ENCODE assay signal across 8 mouse cellular contexts in the genomic region with DNA sequence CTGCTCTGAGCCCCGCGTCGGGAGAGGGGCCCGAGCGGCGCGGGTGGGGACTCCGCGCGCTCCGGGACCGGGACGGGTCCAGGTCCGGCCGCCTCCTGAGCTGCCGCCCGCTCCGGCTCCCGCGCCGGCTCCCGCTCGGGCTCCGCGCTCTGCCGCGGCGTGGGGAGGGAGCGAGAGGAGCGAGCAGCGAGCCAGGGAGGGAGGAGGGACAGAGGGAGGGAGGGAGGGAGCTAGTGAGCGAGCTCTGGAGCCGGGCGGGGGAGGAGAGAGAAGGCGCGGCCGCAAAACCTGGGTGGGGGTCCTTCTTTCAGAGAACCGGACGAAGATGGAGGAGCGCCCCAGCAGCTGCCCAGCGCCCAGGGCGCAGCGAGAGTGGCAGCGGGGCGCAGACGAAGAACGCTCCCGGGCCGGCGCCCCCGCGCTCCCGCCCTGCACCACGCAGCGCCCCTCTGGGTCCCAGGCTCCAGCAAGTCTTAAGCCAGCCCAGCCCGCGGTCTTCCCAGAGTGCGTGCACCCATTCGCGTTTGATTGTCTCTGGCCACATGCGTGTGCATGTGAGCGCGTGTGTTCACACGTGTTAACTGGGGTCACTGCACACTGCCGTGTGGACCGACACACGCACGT.
DNase-seq lines count a peak whose midpoint lies in the region; ATAC-seq lines count a peak whose summit lies in the region.

No protein-coding gene starts in this region.

- H3K4me2 ChIP-seq in liver, embryonic 12.5 days = peak overlapping the region; percentile 66

- peak overlapping the region; percentile 86 for H3K27ac ChIP-seq in heart, embryonic 10.5 days
- H3K27ac ChIP-seq in liver, embryonic 12.5 days = no peak overlapping the region

- no peaks in the 10 kb centered on the region for H3K9me3 ChIP-seq in heart, embryonic 10.5 days
- H3K9me3 ChIP-seq in liver, embryonic 12.5 days (replicated peaks) = no peaks in the 10 kb centered on the region

- ATAC-seq in liver, embryonic 12.5 days = no peak
- no peak for ATAC-seq in activated CD4-positive, CD25-positive, alpha-beta regulatory T cell, adult 4 months

- peak; percentile 32 for DNase-seq in CD4-positive helper T cell, adult 2 months (ENCODE audit: low read depth, low spot score)
- DNase-seq in ZHBTc4 (ENCODE audit: low read depth, low spot score) = peak; percentile 80
- DNase-seq in embryo, embryonic 11 days = peak; percentile 81
- DNase-seq in heart, embryonic 10.5 days (ENCODE audit: low spot score) = no peak
- DNase-seq in kidney, postnatal 10 days = peak; percentile 63
- DNase-seq in retina, postnatal 1 day = peak; percentile 85

- H3K27me3 ChIP-seq in heart, embryonic 10.5 days (ENCODE audit: insufficient read depth, poor library complexity, severe bottlenecking) = peaks cover 98% of the 10 kb centered on the region
- peaks cover 91% of the 10 kb centered on the region for H3K27me3 ChIP-seq in liver, embryonic 12.5 days (replicated peaks)

- whole genome bisulfite sequencing in heart, embryonic 10.5 days = under 1% methylated on average over 67 of the region's 68 CpGs
- 2% methylated on average over 67 of the region's 68 CpGs for WGBS in liver, embryonic 12.5 days (ENCODE audit: insufficient replicate concordance)

- peak overlapping the region; percentile 79 for H3K4me3 ChIP-seq in heart, embryonic 10.5 days
- peak overlapping the region; percentile 51 for H3K4me3 ChIP-seq in liver, embryonic 12.5 days

- peaks cover 41% of the 10 kb centered on the region for H3K4me1 ChIP-seq in heart, embryonic 10.5 days
- peaks cover 13% of the 10 kb centered on the region for H3K4me1 ChIP-seq in liver, embryonic 12.5 days

- H3K36me3 ChIP-seq in heart, embryonic 10.5 days = no peaks in the 10 kb centered on the region
- H3K36me3 ChIP-seq in liver, embryonic 12.5 days = no peaks in the 10 kb centered on the region

- H3K9ac ChIP-seq in liver, embryonic 12.5 days = peak overlapping the region; percentile 48; the same call in 1 of the 2 replicates
